Mouse (Mus musculus): ENCODE measurements around the gene Rb1. TPM values are rescaled to one million over a fixed set of nuclear protein-coding genes. Genes with fewer than 3 reads are reported as not detected.

Rb1 gene
- polyA plus RNA-seq, 1 experiment from 2014 or later: 30.2 TPM

DNA sequence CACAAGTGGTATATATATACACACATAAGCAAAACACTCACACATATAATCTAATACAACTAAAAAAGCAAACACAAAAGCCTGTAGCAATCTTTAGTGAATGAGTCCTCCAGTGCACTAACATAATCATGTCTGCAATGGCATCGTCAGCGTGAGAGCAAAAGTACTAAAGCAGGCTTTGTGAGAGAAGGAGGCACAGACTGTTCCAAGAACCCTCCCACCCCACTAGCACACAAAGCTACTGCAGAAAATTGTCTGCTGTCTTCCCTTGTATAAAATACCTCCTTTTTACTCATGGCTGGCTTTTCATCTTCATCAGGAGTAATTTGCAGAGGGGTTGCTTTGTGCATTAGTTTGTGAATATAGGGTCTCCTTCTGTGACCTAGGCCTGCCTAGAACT lies 73.3 kb downstream of the Rb1 start:
- Histone ChIP-seq H3K9ac (no peak overlapping the region), H3K4me3 (no peak overlapping the region), H3K9me3 (no peaks in the 10 kb centered on the region), H3K27ac (no peak overlapping the region), H3K27me3 (replicated peaks) (no peaks in the 10 kb centered on the region), H3K4me1 (no peaks in the 10 kb centered on the region), H3K4me2 (no peak overlapping the region), H3K36me3 (replicated peaks) (no peaks in the 10 kb centered on the region)
- WGBS: 67% methylated on average over 2 of the region's 2 CpGs
- no peak for ATAC-seq (replicated peaks)

- Histone ChIP-seq H3K9me3 (no peaks in the 10 kb centered on the region), H3K36me3 (replicated peaks) (no peaks in the 10 kb centered on the region), H3K4me1 (no peaks in the 10 kb centered on the region), H3K4me3 (no peak overlapping the region), H3K4me2 (no peak overlapping the region), H3K27me3 (replicated peaks) (no peaks in the 10 kb centered on the region), H3K27ac (no peak overlapping the region), H3K9ac (no peak overlapping the region)
- no peak for ATAC-seq (replicated peaks)
- WGBS: 99% methylated on average over 2 of the region's 2 CpGs
Observed at GRCm38 (mm10) chr14:73250056-73250455, 75.6 kb downstream of the Rb1 start.

- H3K27ac ChIP-seq: no peak overlapping the region
- H3K4me2 ChIP-seq: no peak overlapping the region
- no peaks in the 10 kb centered on the region for H3K9me3 ChIP-seq
- ATAC-seq (replicated peaks): no peak
- 92% methylated on average over 2 of the region's 2 CpGs for WGBS
- H3K27me3 ChIP-seq (replicated peaks): no peaks in the 10 kb centered on the region
- H3K4me3 ChIP-seq: no peak overlapping the region
- H3K4me1 ChIP-seq: no peaks in the 10 kb centered on the region
- H3K9ac ChIP-seq: no peak overlapping the region
- H3K36me3 ChIP-seq (replicated peaks): no peaks in the 10 kb centered on the region
Observed at GRCm38 (mm10) chr14:73244061-73244597, 81.5 kb downstream of the Rb1 start.

- 53% methylated on average over 3 of the region's 3 CpGs for WGBS
- Histone ChIP-seq H3K36me3 (replicated peaks) (no peaks in the 10 kb centered on the region), H3K27me3 (replicated peaks) (no peaks in the 10 kb centered on the region), H3K4me3 (no peak overlapping the region), H3K4me2 (no peak overlapping the region), H3K27ac (no peak overlapping the region), H3K4me1 (peaks cover 14% of the 10 kb centered on the region; the same call in 1 of the 2 replicates), H3K9ac (no peak overlapping the region), H3K9me3 (no peaks in the 10 kb centered on the region)
- no peak for ATAC-seq (replicated peaks)
Observed at GRCm38 (mm10) chr14:73239857-73240256, 85.8 kb downstream of the Rb1 start.

- H3K4me3 ChIP-seq: peak overlapping the region; percentile 40
- H3K27ac ChIP-seq: peak overlapping the region; percentile 74
- H3K4me2 ChIP-seq: peak overlapping the region; percentile 51
- H3K9ac ChIP-seq: peak overlapping the region; percentile 40; the same call in 1 of the 2 replicates
- H3K4me1 ChIP-seq: peaks cover 17% of the 10 kb centered on the region; the same call in 1 of the 2 replicates
- no peaks in the 10 kb centered on the region for H3K36me3 ChIP-seq (replicated peaks)
- no peaks in the 10 kb centered on the region for H3K27me3 ChIP-seq (replicated peaks)
- WGBS: 2% methylated on average over 6 of the region's 6 CpGs
- no peak for ATAC-seq (replicated peaks)
- no peaks in the 10 kb centered on the region for H3K9me3 ChIP-seq
Observed at GRCm38 (mm10) chr14:73239291-73239690, 86.3 kb downstream of the Rb1 start.

- Histone ChIP-seq H3K4me3 (peak overlapping the region; percentile 40), H3K27me3 (replicated peaks) (no peaks in the 10 kb centered on the region), H3K27ac (peak overlapping the region; percentile 74), H3K36me3 (replicated peaks) (no peaks in the 10 kb centered on the region), H3K4me2 (peak overlapping the region; percentile 51), H3K9ac (peak overlapping the region; percentile 40), H3K4me1 (peaks cover 19% of the 10 kb centered on the region; the same call in 1 of the 2 replicates), H3K9me3 (no peaks in the 10 kb centered on the region)
- ATAC-seq (replicated peaks): peak; percentile 89
- 1% methylated on average over 20 of the region's 20 CpGs for WGBS
Observed at GRCm38 (mm10) chr14:73238498-73239250, 86.9 kb downstream of the Rb1 start.

DNA sequence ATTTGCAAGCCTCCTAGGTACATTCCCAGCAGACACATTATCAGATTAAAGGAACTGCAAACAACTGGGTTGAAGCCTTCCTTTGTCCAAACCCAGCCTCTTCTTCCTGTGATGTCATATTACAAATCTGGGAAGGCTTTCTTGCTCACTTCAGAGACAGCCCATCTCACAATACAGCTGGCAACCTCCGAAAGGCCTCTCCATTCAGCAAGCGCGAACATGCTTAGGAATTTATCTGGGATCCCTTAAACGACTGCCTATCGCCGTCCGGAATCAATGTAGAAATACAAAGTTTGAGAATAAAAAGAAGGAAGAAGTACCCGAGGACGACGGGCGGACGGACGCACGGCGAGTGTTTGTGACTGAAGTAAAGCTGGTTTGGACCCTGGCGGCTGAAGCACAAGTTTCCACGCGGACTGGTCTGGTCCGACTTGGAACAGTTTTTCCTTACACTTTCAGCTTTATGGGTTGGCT lies 87.7 kb downstream of the Rb1 start, which contains the start of gene Lpar6:
TSS of gene Lpar6 (plus strand) at position 48 of the 474 bp plus-strand sequence.
- under 1% methylated on average over 19 of the region's 19 CpGs for WGBS
- Histone ChIP-seq H3K4me1 (peaks cover 19% of the 10 kb centered on the region; the same call in 1 of the 2 replicates), H3K36me3 (replicated peaks) (no peaks in the 10 kb centered on the region), H3K4me2 (peak within 1 kb of the TSS; percentile 51), H3K4me3 (peak within 1 kb of the TSS; percentile 40), H3K27ac (peak within 1 kb of the TSS; percentile 74), H3K9ac (peak within 1 kb of the TSS; percentile 40), H3K9me3 (no peaks in the 10 kb centered on the region), H3K27me3 (replicated peaks) (no peaks in the 10 kb centered on the region)
- ATAC-seq (replicated peaks): peak; percentile 88

DNA sequence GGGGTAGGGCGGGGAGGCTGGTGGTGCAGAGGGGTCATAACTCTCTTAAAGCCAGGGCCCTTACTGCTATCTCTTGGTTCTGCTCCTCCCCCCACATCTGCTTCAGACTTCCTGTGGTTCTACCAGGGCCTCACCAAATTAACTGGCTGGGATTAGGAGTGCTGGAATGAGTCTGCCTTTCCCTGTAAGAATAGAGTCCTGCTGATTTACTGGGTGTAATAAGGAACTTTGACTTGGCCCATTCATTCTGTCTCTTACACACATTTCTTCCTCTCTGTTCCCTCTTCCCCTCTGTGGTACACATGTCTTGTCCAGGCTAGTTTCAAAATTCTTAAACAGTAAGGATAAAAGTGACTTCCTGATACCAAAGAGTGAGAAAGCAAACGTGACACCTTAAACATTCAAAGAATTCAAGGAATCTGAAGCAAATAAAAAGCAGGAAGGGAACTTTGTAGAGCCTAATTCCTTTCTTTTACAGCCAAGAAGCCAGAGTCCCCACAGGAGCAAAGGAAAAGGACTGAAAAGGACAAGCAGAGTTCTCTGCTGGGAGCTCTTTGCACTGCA lies 91.1 kb downstream of the Rb1 start:
- Histone ChIP-seq H3K4me1 (peaks cover 24% of the 10 kb centered on the region; the same call in 1 of the 2 replicates), H3K9ac (no peak overlapping the region), H3K4me2 (no peak overlapping the region), H3K4me3 (no peak overlapping the region), H3K27ac (no peak overlapping the region), H3K27me3 (replicated peaks) (no peaks in the 10 kb centered on the region), H3K9me3 (no peaks in the 10 kb centered on the region), H3K36me3 (replicated peaks) (no peaks in the 10 kb centered on the region)
- 12% methylated on average over 2 of the region's 2 CpGs for WGBS
- ATAC-seq (replicated peaks): no peak

DNA sequence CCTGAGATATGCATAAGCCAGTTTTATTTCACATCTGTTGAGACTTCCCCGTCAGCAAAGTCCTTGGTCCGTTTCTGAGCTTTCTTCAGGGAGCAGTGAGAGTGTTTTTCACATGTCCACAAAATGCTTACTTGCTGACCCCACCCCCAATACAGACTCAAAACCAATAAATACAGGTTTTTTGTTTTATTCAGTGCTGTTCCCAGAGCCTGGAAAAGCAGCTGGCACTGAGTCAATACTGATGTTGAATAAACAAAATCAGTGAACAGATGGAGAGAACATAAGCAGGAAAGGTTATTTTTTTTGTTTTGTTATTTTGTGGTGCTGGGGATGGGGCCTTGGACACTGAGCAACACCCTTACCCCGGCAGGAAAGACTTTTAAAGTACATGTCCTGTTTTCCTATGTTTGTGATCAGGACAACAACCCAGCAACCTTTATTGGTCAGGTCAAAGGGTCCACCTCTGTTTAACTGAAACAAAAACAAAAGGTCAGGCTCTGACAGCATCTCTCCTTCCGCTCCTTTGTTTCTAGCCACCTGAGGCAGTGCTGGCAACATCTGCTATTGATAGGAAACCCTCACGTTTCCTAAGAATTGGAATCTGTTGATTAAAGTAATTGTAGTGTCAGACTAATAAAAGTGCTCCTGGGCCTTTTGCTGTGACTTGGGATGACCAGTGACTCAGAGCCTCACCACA lies 94.2 kb downstream of the Rb1 start:
- H3K9ac ChIP-seq: no peak overlapping the region
- peaks cover 18% of the 10 kb centered on the region; the same call in 1 of the 2 replicates for H3K4me1 ChIP-seq
- H3K36me3 ChIP-seq (replicated peaks): no peaks in the 10 kb centered on the region
- H3K9me3 ChIP-seq: no peaks in the 10 kb centered on the region
- ATAC-seq (replicated peaks): no peak
- WGBS: 20% methylated on average over 5 of the region's 5 CpGs
- H3K4me2 ChIP-seq: no peak overlapping the region
- no peak overlapping the region; the same call in 1 of the 2 replicates for H3K27ac ChIP-seq
- H3K27me3 ChIP-seq (replicated peaks): no peaks in the 10 kb centered on the region
- no peak overlapping the region for H3K4me3 ChIP-seq

- no peaks in the 10 kb centered on the region for H3K27me3 ChIP-seq (replicated peaks)
- no peak overlapping the region for H3K4me2 ChIP-seq
- WGBS: 36% methylated on average over 1 of the region's 1 CpGs
- H3K9me3 ChIP-seq: no peaks in the 10 kb centered on the region
- H3K9ac ChIP-seq: no peak overlapping the region
- H3K36me3 ChIP-seq (replicated peaks): no peaks in the 10 kb centered on the region
- peaks cover 16% of the 10 kb centered on the region; the same call in 1 of the 2 replicates for H3K4me1 ChIP-seq
- no peak for ATAC-seq (replicated peaks)
- H3K4me3 ChIP-seq: no peak overlapping the region
- no peak overlapping the region for H3K27ac ChIP-seq
Observed at GRCm38 (mm10) chr14:73226849-73227248, 98.8 kb downstream of the Rb1 start.

DNA sequence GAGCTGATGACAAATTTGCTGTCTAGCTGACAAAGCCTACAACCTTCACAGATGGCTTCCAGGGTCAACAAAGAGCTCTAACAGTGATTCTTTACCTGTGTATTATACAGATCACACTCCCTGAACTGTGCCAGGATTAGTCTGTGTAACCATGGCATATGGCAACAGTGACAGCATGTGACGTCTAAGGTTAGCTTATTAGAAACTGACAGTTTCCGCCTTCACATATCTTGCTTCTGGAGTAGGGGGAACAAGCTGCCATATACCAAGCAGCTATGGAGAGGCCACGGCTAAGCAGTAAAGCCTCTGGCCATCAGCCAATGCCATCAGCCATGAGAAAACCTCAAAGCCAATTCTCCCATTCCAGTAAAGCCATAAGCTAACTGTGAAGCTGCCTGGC lies 99.3 kb downstream of the Rb1 start:
- Histone ChIP-seq H3K36me3 (replicated peaks) (no peaks in the 10 kb centered on the region), H3K27ac (no peak overlapping the region; the same call in 1 of the 2 replicates), H3K9me3 (no peaks in the 10 kb centered on the region), H3K9ac (no peak overlapping the region), H3K27me3 (replicated peaks) (no peaks in the 10 kb centered on the region), H3K4me1 (peaks cover 11% of the 10 kb centered on the region; the same call in 1 of the 2 replicates), H3K4me2 (no peak overlapping the region), H3K4me3 (no peak overlapping the region)
- no peak for ATAC-seq (replicated peaks)
- 53% methylated on average over 3 of the region's 3 CpGs for WGBS
